Mouse (Mus musculus) heart, embryonic 16.5 days (tissue): ENCODE measurements around the gene Tnf. TPM values are rescaled to one million over a fixed set of nuclear protein-coding genes. Genes with fewer than 3 reads are reported as not detected.
A peak's percentile ranks its signal among the peaks of the same experiment; 100 is the strongest.

Experiments used
- microRNA-seq: library from miRNA; unstranded; fragments of <30 nt; microRNA quantifications from one replicate; pipeline ENCODE4, GENCODE M21; 2017
- polyA plus RNA-seq: library from polyadenylated mRNA; unstranded; fragments of >200 nt; fragmentation: Nextera tagmentation; extraction: Ambion mirVana; gene quantifications from 2 replicates; pipeline ENCODE4 v1.2.1, GENCODE M21; 2015

Tnf gene
- polyA plus RNA-seq, 1 experiment from 2014 or later, result 0.33 TPM

Small RNA genes lying within 50 kb of the gene (microRNA-seq; reads per million reads assigned to microRNA genes)
- not detected for gene Mir6973a
- not detected for gene Mir6974
- gene Mir6975, result 3.1 reads per million, percentile 11 among the genes with 10 or more reads in this experiment
- gene Mir8094, result not detected

Other genes starting within 250 kb of the Tnf start
- gene Hspa1b, start 242.8 kb downstream of the Tnf start, polyA plus RNA-seq, result 0.11 and 0.18 TPM in 2 replicates
- not detected in 2 replicates for gene Gm20481, start 232.1 kb downstream of the Tnf start, polyA plus RNA-seq
- gene Hspa1a, start 229.9 kb downstream of the Tnf start, polyA plus RNA-seq, result 3.9 and 4.4 TPM in 2 replicates
- gene Hspa1l, start 229.3 kb downstream of the Tnf start, polyA plus RNA-seq, result 3.1 and 4.2 TPM in 2 replicates
- gene Lsm2, start 220.1 kb downstream of the Tnf start, polyA plus RNA-seq, result 132 and 134 TPM in 2 replicates
- 69.9 and 75.0 TPM in 2 replicates for gene Vars, start 201.0 kb downstream of the Tnf start, polyA plus RNA-seq
- gene Vwa7, start 185.4 kb downstream of the Tnf start, polyA plus RNA-seq, result 0.27 and 0.34 TPM in 2 replicates
- gene Sapcd1, start 174.0 kb downstream of the Tnf start, polyA plus RNA-seq, result 1.9 and 3.0 TPM in 2 replicates
- gene Msh5, start 155.3 kb downstream of the Tnf start, polyA plus RNA-seq, result 3.5 and 3.7 TPM in 2 replicates
- 349 and 372 TPM in 2 replicates for gene Clic1, start 152.0 kb downstream of the Tnf start, polyA plus RNA-seq
- 171 and 193 TPM in 2 replicates for gene Ddah2, start 143.0 kb downstream of the Tnf start, polyA plus RNA-seq
- gene Ly6g6c, start 136.6 kb downstream of the Tnf start, polyA plus RNA-seq, result 0.17 TPM in 1 of 2 replicates, not detected in the other
- 0.16 and 0.54 TPM in 2 replicates for gene Mpig6b, start 135.8 kb downstream of the Tnf start, polyA plus RNA-seq
- 0.72 and 0.84 TPM in 2 replicates for gene Ly6g6e, start 125.1 kb downstream of the Tnf start, polyA plus RNA-seq
- 1.9 and 3.4 TPM in 2 replicates for gene Ly6g6d, start 123.9 kb downstream of the Tnf start, polyA plus RNA-seq
- gene Ly6g6f, start 116.4 kb downstream of the Tnf start, polyA plus RNA-seq, result 0.29 and 0.39 TPM in 2 replicates
- gene Abhd16a, start 112.7 kb downstream of the Tnf start, polyA plus RNA-seq, result 80.9 and 83.3 TPM in 2 replicates
- 0.72 TPM in 1 of 2 replicates, not detected in the other for gene Ly6g5c, start 93.7 kb downstream of the Tnf start, polyA plus RNA-seq
- gene Ly6g5b, start 86.6 kb downstream of the Tnf start, polyA plus RNA-seq, result 0.57 and 0.63 TPM in 2 replicates
- 13.6 and 14.9 TPM in 2 replicates for gene Gpank1, start 80.6 kb downstream of the Tnf start, polyA plus RNA-seq
- 224 and 232 TPM in 2 replicates for gene Csnk2b, start 80.0 kb downstream of the Tnf start, polyA plus RNA-seq
- gene D17H6S53E, start 75.6 kb downstream of the Tnf start, polyA plus RNA-seq, result 10.1 and 10.2 TPM in 2 replicates
- 0.60 and 0.89 TPM in 2 replicates for gene Apom, start 70.0 kb downstream of the Tnf start, polyA plus RNA-seq
- 37.5 and 40.5 TPM in 2 replicates for gene Bag6, start 66.8 kb downstream of the Tnf start, polyA plus RNA-seq
- gene Prrc2a, start 37.1 kb downstream of the Tnf start, polyA plus RNA-seq, result 103 and 113 TPM in 2 replicates
- 6.0 and 10.9 TPM in 2 replicates for gene Aif1, start 25.9 kb downstream of the Tnf start, polyA plus RNA-seq
- gene Lst1, start 13.6 kb downstream of the Tnf start, polyA plus RNA-seq, result 7.9 and 8.2 TPM in 2 replicates
- 3.5 and 6.4 TPM in 2 replicates for gene Ltb, start 7.6 kb downstream of the Tnf start, polyA plus RNA-seq
- 0.27 and 0.79 TPM in 2 replicates for gene Lta, start 3.3 kb upstream of the Tnf start, polyA plus RNA-seq
- 0.41 and 1.2 TPM in 2 replicates for gene Gm16181, start 18.8 kb upstream of the Tnf start, polyA plus RNA-seq
- 10.1 and 10.4 TPM in 2 replicates for gene Atp6v1g2, start 31.7 kb upstream of the Tnf start, polyA plus RNA-seq
- 8.4 and 8.8 TPM in 2 replicates for gene Nfkbil1, start 33.8 kb upstream of the Tnf start, polyA plus RNA-seq
- 256 and 260 TPM in 2 replicates for gene Ddx39b, start 39.7 kb upstream of the Tnf start, polyA plus RNA-seq
- gene H2-D1, start 60.7 kb upstream of the Tnf start, polyA plus RNA-seq, result 90.5 and 110 TPM in 2 replicates
- not detected in 2 replicates for gene H2-Q1, start 118.4 kb upstream of the Tnf start, polyA plus RNA-seq
- gene H2-Q2, start 140.2 kb upstream of the Tnf start, polyA plus RNA-seq, result 0.82 and 2.1 TPM in 2 replicates
- 3.2 and 4.1 TPM in 2 replicates for gene H2-Q4, start 177.6 kb upstream of the Tnf start, polyA plus RNA-seq
- 1.1 and 2.8 TPM in 2 replicates for gene H2-Q6, start 222.8 kb upstream of the Tnf start, polyA plus RNA-seq
- gene H2-Q7, start 237.1 kb upstream of the Tnf start, polyA plus RNA-seq, result 3.7 and 5.9 TPM in 2 replicates